Mouse (Mus musculus) forebrain, embryonic 11.5 days (tissue): ENCODE measurements around the gene Tchhl1. TPM values are rescaled to one million over a fixed set of nuclear protein-coding genes. Genes with fewer than 3 reads are reported as not detected.
"Not testable (repeated sequence)": the region's sequence is repeated elsewhere in the genome, so short reads cannot be mapped to it uniquely, and the experiment has no call there.

Source experiments
- ATAC-seq: fragments of 200-750 bp; cut with Nextera tagmentation; replicated peaks from 2 replicates; pipeline ENCODE4 v1.8.0; 2017; ENCODE audit warnings: moderate TSS enrichment; ENCODE audit not compliant: low FRiP score
- DNase-seq: peaks from one replicate; pipeline ENCODE4 v3.0.0-alpha.2; 2017; ENCODE audit warnings: low spot score
- H3K27ac ChIP-seq: fragments of 300-500 bp; sonication (generic); 2 replicates; pipeline ENCODE4 v1.5.1; 2014; ENCODE audit warnings: low read depth, low read length
- H3K27me3 ChIP-seq: fragments of 300-500 bp; sonication (generic); 2 replicates; pipeline ENCODE4 v1.6.1; 2014; ENCODE audit warnings: mild to moderate bottlenecking, low read length, mixed read lengths; ENCODE audit not compliant: control insufficient read depth, insufficient read depth
- H3K36me3 ChIP-seq: fragments of 300-500 bp; sonication (generic); 2 replicates; pipeline ENCODE4 v1.6.1; 2014; ENCODE audit warnings: mild to moderate bottlenecking, low read length, moderate library complexity, mixed read lengths; ENCODE audit not compliant: control insufficient read depth, insufficient read depth
- H3K4me1 ChIP-seq: fragments of 300-500 bp; sonication (generic); replicated peaks from 2 replicates; pipeline ENCODE4 v1.6.1; 2014; ENCODE audit warnings: low read length, mixed read lengths; ENCODE audit not compliant: control insufficient read depth, insufficient read depth
- H3K4me2 ChIP-seq: fragments of 300-500 bp; sonication (generic); 2 replicates; pipeline ENCODE4 v1.6.1; 2014; ENCODE audit warnings: low read depth, mild to moderate bottlenecking, low read length, moderate library complexity, mixed read lengths; ENCODE audit not compliant: severe bottlenecking
- H3K4me3 ChIP-seq: fragments of 300-500 bp; sonication (generic); 2 replicates; pipeline ENCODE4 v1.5.1; 2014; ENCODE audit warnings: low read depth, low read length
- H3K9ac ChIP-seq: fragments of 300-500 bp; sonication (generic); 2 replicates; pipeline ENCODE4 v1.6.1; 2014; ENCODE audit warnings: low read length
- H3K9me3 ChIP-seq: fragments of 300-500 bp; sonication (generic); 2 replicates; pipeline ENCODE4 v1.6.1; 2016; ENCODE audit warnings: low read length, mixed read lengths; ENCODE audit not compliant: control insufficient read depth
- WGBS: fragments of 180-500 bp; shearing (Covaris S2); extraction: QIAGEN DNeasy Blood & Tissue Kit; methylation state at CpG from one replicate; pipeline ENCODE4 v1.1.7; 2014; 5-methylcytosine and 5-hydroxymethylcytosine counted together
- polyA plus RNA-seq: library from polyadenylated mRNA; unstranded; fragments of >200 nt; fragmentation: Nextera tagmentation; extraction: Ambion mirVana; gene quantifications from 2 replicates; pipeline ENCODE4 v1.2.1, GENCODE M21; 2014

The Tchhl1 gene
- polyA plus RNA-seq: not detected in 2 replicates

- 76% methylated on average over 5 of the region's 5 CpGs for WGBS
- Histone ChIP-seq H3K4me3 (no peak within 1 kb of the TSS), H3K4me1 (no peaks in the 10 kb centered on the region), H3K9ac (no peak within 1 kb of the TSS), H3K27ac (no peak within 1 kb of the TSS), H3K9me3 (no peaks in the 10 kb centered on the region), H3K4me2 (no peak within 1 kb of the TSS), H3K36me3 (no peaks in the 10 kb centered on the region), H3K27me3 (no peaks in the 10 kb centered on the region)
- no peak for DNase-seq
- ATAC-seq: no peak
These were observed at the start of gene Tchhl1 for GRCm38 (mm10) chr3:93468561-93468960. Tchhl1 (plus strand) TSS chr3:93468754.

DNA sequence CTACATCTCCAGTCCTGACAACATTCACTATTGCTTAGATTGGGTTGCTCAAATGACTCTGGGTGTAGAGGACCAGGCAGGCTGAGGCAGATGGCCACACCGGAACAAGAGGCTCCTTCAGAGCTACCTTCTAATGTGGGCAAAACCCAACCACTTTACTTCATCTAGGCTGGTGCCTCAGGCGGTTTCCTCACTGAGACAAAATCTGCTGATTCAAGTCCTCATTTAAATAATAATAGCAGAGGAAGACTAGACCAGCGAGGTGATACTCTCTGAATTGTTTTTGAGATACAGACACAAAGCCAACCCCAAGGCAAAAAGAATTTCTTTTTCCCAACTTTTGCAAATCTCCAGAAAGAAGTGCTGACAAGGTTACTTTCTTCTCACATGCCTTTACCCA lies 36.9 kb upstream of the Tchhl1 start:
- 41% methylated on average over 3 of the region's 3 CpGs for WGBS
- Histone ChIP-seq H3K4me3 (no peak overlapping the region), H3K27me3 (no peaks in the 10 kb centered on the region), H3K4me2 (no peak overlapping the region), H3K9ac (no peak overlapping the region), H3K9me3 (no peaks in the 10 kb centered on the region), H3K27ac (no peak overlapping the region), H3K36me3 (no peaks in the 10 kb centered on the region), H3K4me1 (no peaks in the 10 kb centered on the region)
- DNase-seq (no peak), ATAC-seq (no peak)

- Histone ChIP-seq H3K27ac (no peak within 1 kb of the TSS), H3K9me3 (no peaks in the 10 kb centered on the region), H3K9ac (no peak within 1 kb of the TSS), H3K4me2 (no peak within 1 kb of the TSS; the same call in 1 of the 2 replicates), H3K4me1 (no peaks in the 10 kb centered on the region), H3K36me3 (no peaks in the 10 kb centered on the region), H3K27me3 (peaks cover 14% of the 10 kb centered on the region; the same call in 1 of the 2 replicates), H3K4me3 (no peak within 1 kb of the TSS)
- ATAC-seq (no peak), DNase-seq (no peak)
- WGBS: 89% methylated on average over 1 of the region's 1 CpGs
These were observed 26.5 kb upstream of the Tchhl1 start, which contains the start of gene Tchh for GRCm38 (mm10) chr3:93442030-93442429. Tchh (plus strand) TSS chr3:93442330.

- Histone ChIP-seq H3K9ac (peak overlapping the region; percentile 28), H3K4me1 (peaks cover 2% of the 10 kb centered on the region; the same call in 1 of the 2 replicates), H3K4me2 (peak overlapping the region; percentile 90), H3K27me3 (peaks cover 20% of the 10 kb centered on the region; the same call in 1 of the 2 replicates), H3K27ac (no peak overlapping the region), H3K36me3 (no peaks in the 10 kb centered on the region), H3K9me3 (no peaks in the 10 kb centered on the region), H3K4me3 (peak overlapping the region; percentile 44)
- under 1% methylated on average over 38 of the region's 38 CpGs for WGBS
- peak; percentile 14; the same call in 1 of the 2 replicates for ATAC-seq
- peak; percentile 75 for DNase-seq
These were observed 25.0 kb upstream of the Tchhl1 start for GRCm38 (mm10) chr3:93443501-93444101.

DNA sequence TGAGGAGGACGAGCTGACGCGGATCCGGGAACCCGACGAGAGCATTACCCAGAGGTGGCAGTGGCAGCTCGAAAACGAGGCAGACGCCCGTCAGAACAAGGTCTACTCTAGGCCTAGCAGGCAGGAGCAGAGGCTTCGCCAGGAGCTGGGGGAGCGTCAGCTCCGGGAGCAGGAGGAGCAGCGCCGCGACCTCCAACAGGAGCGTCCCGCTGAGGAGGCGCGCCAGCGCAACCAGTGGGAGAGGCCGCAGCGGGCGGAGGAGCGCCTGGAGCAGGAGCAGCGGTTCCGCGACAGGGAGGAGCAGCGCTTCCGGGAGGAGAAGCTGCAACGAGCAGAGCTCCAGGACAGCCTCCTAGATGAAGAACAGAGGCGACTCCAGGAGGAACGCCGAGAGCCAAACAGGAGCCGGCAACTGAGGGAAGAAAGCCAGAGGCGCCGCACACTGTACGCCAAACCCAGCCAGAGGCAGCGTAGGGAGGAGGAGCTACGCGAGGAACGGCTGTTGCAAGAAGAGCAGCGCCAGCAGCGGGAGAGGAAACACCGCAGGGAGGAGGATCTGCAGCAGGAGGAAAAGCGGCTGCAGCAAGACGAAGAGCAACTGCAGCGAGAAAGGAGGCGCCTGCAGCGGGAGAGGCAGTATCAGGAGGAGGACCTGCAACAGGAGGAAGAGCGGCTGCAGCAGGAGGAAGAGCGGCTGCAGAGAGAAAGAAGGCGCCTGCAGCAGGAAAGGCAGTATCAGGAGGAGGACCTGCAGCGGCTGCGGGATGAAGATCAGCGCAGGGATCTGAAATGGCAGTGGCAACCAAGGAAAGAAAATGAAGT lies 24.0 kb upstream of the Tchhl1 start:
- ATAC-seq: peak; percentile 84

GRCm38 (mm10) chr3:93445165-93445705 lies 23.3 kb upstream of the Tchhl1 start:
- no peak overlapping the region for H3K27ac ChIP-seq
- peak overlapping the region; percentile 57 for H3K9ac ChIP-seq
- H3K36me3 ChIP-seq: no peaks in the 10 kb centered on the region
- H3K4me1 ChIP-seq: peaks cover 2% of the 10 kb centered on the region; the same call in 1 of the 2 replicates
- H3K27me3 ChIP-seq: peaks cover 20% of the 10 kb centered on the region; the same call in 1 of the 2 replicates
- peak overlapping the region; percentile 90 for H3K4me2 ChIP-seq
- ATAC-seq: no peak
- peak; percentile 65 for DNase-seq
- under 1% methylated on average over 36 of the region's 36 CpGs for WGBS
- H3K4me3 ChIP-seq: peak overlapping the region; percentile 44
- H3K9me3 ChIP-seq: no peaks in the 10 kb centered on the region

More for the DNA sequence above, 24.0 kb upstream of the Tchhl1 start:
- under 1% methylated on average over 56 of the region's 56 CpGs for WGBS
- Histone ChIP-seq H3K4me1 (peaks cover 2% of the 10 kb centered on the region; the same call in 1 of the 2 replicates), H3K4me2 (peak overlapping the region; percentile 90), H3K9me3 (no peaks in the 10 kb centered on the region), H3K27ac (no peak overlapping the region), H3K36me3 (no peaks in the 10 kb centered on the region), H3K4me3 (peak overlapping the region; percentile 44), H3K27me3 (peaks cover 20% of the 10 kb centered on the region; the same call in 1 of the 2 replicates), H3K9ac (peak overlapping the region; percentile 57)
- peak; percentile 87 for DNase-seq

DNA sequence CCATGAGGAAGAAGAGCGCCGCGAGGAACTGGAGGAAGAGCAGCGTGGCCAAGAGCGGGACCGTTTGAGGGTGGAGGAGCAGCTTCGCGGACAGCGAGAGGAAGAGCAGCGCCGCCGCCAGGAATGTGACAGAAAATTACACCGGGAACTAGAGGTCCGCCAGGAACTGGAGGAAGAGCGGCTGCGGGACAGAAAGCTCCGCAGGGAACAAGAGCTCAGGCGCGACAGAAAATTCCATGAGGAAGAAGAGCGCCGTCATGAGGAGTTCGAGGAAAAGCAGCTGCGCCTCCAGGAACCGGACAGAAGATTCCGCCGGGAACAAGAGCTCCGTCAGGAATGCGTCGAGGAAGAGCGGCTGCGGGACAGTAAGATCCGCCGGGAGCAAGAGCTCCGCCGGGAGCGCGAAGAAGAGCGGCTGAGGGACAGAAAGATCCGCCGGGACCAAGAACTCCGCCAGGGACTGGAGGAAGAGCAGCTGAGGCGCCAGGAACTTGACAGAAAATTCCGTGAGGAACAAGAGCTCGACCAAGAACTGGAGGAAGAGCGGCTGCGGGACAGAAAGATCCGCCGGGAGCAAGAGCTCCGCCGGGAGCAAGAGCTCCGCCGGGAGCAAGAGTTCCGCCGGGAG lies 22.3 kb upstream of the Tchhl1 start:
- H3K27ac ChIP-seq: no peak overlapping the region
- H3K4me2 ChIP-seq: peak overlapping the region; percentile 90
- DNase-seq: peak; percentile 78
- no peak for ATAC-seq
- no peaks in the 10 kb centered on the region for H3K36me3 ChIP-seq
- H3K4me1 ChIP-seq: peaks cover 2% of the 10 kb centered on the region; the same call in 1 of the 2 replicates
- under 1% methylated on average over 54 of the region's 54 CpGs for WGBS
- no peaks in the 10 kb centered on the region for H3K9me3 ChIP-seq
- H3K4me3 ChIP-seq: peak overlapping the region; percentile 44
- H3K9ac ChIP-seq: peak overlapping the region; percentile 37
- H3K27me3 ChIP-seq: peaks cover 20% of the 10 kb centered on the region; the same call in 1 of the 2 replicates

DNA sequence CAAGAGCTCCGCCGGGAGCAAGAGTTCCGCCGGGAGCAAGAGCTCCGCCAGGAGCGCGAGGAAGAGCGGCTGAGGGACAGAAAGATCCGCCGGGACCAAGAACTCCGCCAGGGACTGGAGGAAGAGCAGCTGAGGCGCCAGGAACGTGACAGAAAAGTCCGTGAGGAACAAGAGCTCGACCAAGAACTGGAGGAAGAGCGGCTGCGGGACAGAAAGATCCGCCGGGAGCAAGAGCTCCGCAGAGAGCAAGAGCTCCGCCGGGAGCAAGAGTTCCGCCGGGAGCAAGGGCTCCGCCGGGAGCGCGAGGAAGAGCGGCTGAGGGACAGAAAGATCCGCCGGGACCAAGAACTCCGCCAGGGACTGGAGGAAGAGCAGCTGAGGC lies 21.8 kb upstream of the Tchhl1 start:
- H3K4me1 ChIP-seq, H3K9me3 ChIP-seq, DNase-seq, H3K27ac ChIP-seq, ATAC-seq, H3K36me3 ChIP-seq: not testable (repeated sequence)
- 1% methylated on average over 32 of the region's 32 CpGs for WGBS
- Histone ChIP-seq H3K4me3 (peak overlapping the region; percentile 44), H3K4me2 (peak overlapping the region; percentile 90), H3K27me3 (peaks cover 20% of the 10 kb centered on the region; the same call in 1 of the 2 replicates), H3K9ac (peak overlapping the region; percentile 37)
